Mouse (Mus musculus): ENCODE results near the gene Rora.

Gene Rora

GRCm38 (mm10) chr9:68688151-68688550 lies 34.6 kb downstream of the Rora start:
- in situ Hi-C loops (cut with MboI, MseI) = no loop called here

GRCm38 (mm10) chr9:68689351-68689750 lies 35.8 kb downstream of the Rora start:
- in situ Hi-C loops (cut with MboI, MseI) = no loop called here

- in situ Hi-C loops (cut with MboI, MseI) = no loop called here
Observed at GRCm38 (mm10) chr9:68694889-68695495, 41.4 kb downstream of the Rora start.

GRCm38 (mm10) chr9:68695496-68695969 lies 41.9 kb downstream of the Rora start:
- in situ Hi-C loops (cut with MboI, MseI) = no loop called here

GRCm38 (mm10) chr9:68696425-68696956 lies 42.9 kb downstream of the Rora start:
- in situ Hi-C loops (cut with MboI, MseI) = no loop called here

- in situ Hi-C loops (cut with MboI, MseI) = no loop called here
Observed at GRCm38 (mm10) chr9:68699341-68699740, 45.8 kb downstream of the Rora start.

GRCm38 (mm10) chr9:68699856-68700255 lies 46.3 kb downstream of the Rora start:
- in situ Hi-C loops (cut with MboI, MseI) = no loop called here

- in situ Hi-C loops (cut with MboI, MseI) = no loop called here
Observed at GRCm38 (mm10) chr9:68707636-68708035, 54.0 kb downstream of the Rora start.

GRCm38 (mm10) chr9:68709232-68709631 lies 55.6 kb downstream of the Rora start:
- in situ Hi-C loops (cut with MboI, MseI) = no loop called here

- in situ Hi-C loops (cut with MboI, MseI) = loop anchor here (5.0 kb wide), 1 partner anchor 699 kb away; no protein-coding TSS in a partner anchor
Observed at GRCm38 (mm10) chr9:68710893-68711654, 57.5 kb downstream of the Rora start.

GRCm38 (mm10) chr9:68716961-68717360 lies 63.4 kb downstream of the Rora start:
- in situ Hi-C loops (cut with MboI, MseI) = no loop called here

- in situ Hi-C loops (cut with MboI, MseI) = no loop called here
Observed at GRCm38 (mm10) chr9:68718427-68718826, 64.8 kb downstream of the Rora start.

- in situ Hi-C loops (cut with MboI, MseI) = no loop called here
Observed at GRCm38 (mm10) chr9:68719286-68719685, 65.7 kb downstream of the Rora start.

- in situ Hi-C loops (cut with MboI, MseI) = no loop called here
Observed at GRCm38 (mm10) chr9:68724636-68725285, 71.2 kb downstream of the Rora start.

GRCm38 (mm10) chr9:68727166-68727855 lies 73.7 kb downstream of the Rora start:
- in situ Hi-C loops (cut with MboI, MseI) = no loop called here

GRCm38 (mm10) chr9:68731438-68731837 lies 77.9 kb downstream of the Rora start:
- in situ Hi-C loops (cut with MboI, MseI) = no loop called here

GRCm38 (mm10) chr9:68732929-68733328 lies 79.3 kb downstream of the Rora start:
- in situ Hi-C loops (cut with MboI, MseI) = no loop called here

GRCm38 (mm10) chr9:68735886-68736285 lies 82.3 kb downstream of the Rora start:
- in situ Hi-C loops (cut with MboI, MseI) = no loop called here

- in situ Hi-C loops (cut with MboI, MseI) = no loop called here
Observed at GRCm38 (mm10) chr9:68737197-68737736, 83.7 kb downstream of the Rora start.

- in situ Hi-C loops (cut with MboI, MseI) = no loop called here
Observed at GRCm38 (mm10) chr9:68745931-68746646, 92.5 kb downstream of the Rora start.

GRCm38 (mm10) chr9:68756976-68757375 lies 103.4 kb downstream of the Rora start:
- in situ Hi-C loops (cut with MboI, MseI) = no loop called here
